Mouse (Mus musculus): ENCODE data around the gene Grhl3. TPM values are rescaled to one million over a fixed set of nuclear protein-coding genes. Genes with fewer than 3 reads are reported as not detected.

Gene Grhl3
- polyA plus RNA-seq, 1 experiment from 2014 or later: 5.4 TPM

- H3K9ac ChIP-seq: peak overlapping the region; percentile 32; the same call in 1 of the 2 replicates
- H3K9me3 ChIP-seq (replicated peaks): no peaks in the 10 kb centered on the region
- no peaks in the 10 kb centered on the region for H3K36me3 ChIP-seq
- H3K4me2 ChIP-seq: peak overlapping the region; percentile 54
- H3K27me3 ChIP-seq: peaks cover 8% of the 10 kb centered on the region
- H3K4me1 ChIP-seq (replicated peaks): peaks cover 8% of the 10 kb centered on the region
- peak overlapping the region; percentile 31 for H3K4me3 ChIP-seq
- no peak overlapping the region for H3K27ac ChIP-seq
- no peak; the same call in 1 of the 2 replicates for ATAC-seq (replicated peaks; ENCODE audit: insufficient number of reproducible peaks, insufficient read depth, low FRiP score, low read depth)
- 11% methylated on average over 22 of the region's 22 CpGs for WGBS
These were observed 65.7 kb downstream of the Grhl3 start for GRCm38 (mm10) chr4:135507547-135508350.

GRCm38 (mm10) chr4:135505794-135506193 is 67.6 kb downstream of the Grhl3 start:
- Histone ChIP-seq H3K27ac (no peak overlapping the region), H3K9ac (no peak overlapping the region), H3K36me3 (no peaks in the 10 kb centered on the region), H3K4me1 (replicated peaks) (peaks cover 8% of the 10 kb centered on the region), H3K9me3 (replicated peaks) (no peaks in the 10 kb centered on the region), H3K4me2 (no peak overlapping the region), H3K27me3 (peaks cover 6% of the 10 kb centered on the region; the same call in 1 of the 2 replicates), H3K4me3 (no peak overlapping the region)
- WGBS: 70% methylated on average over 11 of the region's 11 CpGs
- ATAC-seq (replicated peaks; ENCODE audit: insufficient number of reproducible peaks, insufficient read depth, low FRiP score, low read depth): no peak

GRCm38 (mm10) chr4:135501587-135501986 is 71.8 kb downstream of the Grhl3 start:
- Histone ChIP-seq H3K4me1 (replicated peaks) (no peaks in the 10 kb centered on the region), H3K9ac (no peak overlapping the region), H3K9me3 (replicated peaks) (no peaks in the 10 kb centered on the region), H3K4me2 (no peak overlapping the region), H3K27ac (no peak overlapping the region), H3K27me3 (no peaks in the 10 kb centered on the region), H3K4me3 (no peak overlapping the region), H3K36me3 (no peaks in the 10 kb centered on the region)
- ATAC-seq (replicated peaks; ENCODE audit: insufficient number of reproducible peaks, insufficient read depth, low FRiP score, low read depth): no peak
- 43% methylated on average over 4 of the region's 4 CpGs for WGBS

- Histone ChIP-seq H3K9ac (no peak overlapping the region), H3K4me1 (replicated peaks) (peaks cover 8% of the 10 kb centered on the region; the same call in 1 of the 2 replicates), H3K27me3 (no peaks in the 10 kb centered on the region), H3K27ac (no peak overlapping the region), H3K36me3 (no peaks in the 10 kb centered on the region), H3K4me2 (no peak overlapping the region), H3K9me3 (replicated peaks) (no peaks in the 10 kb centered on the region), H3K4me3 (no peak overlapping the region)
- 80% methylated on average over 3 of the region's 3 CpGs for WGBS
- ATAC-seq (replicated peaks; ENCODE audit: insufficient number of reproducible peaks, insufficient read depth, low FRiP score, low read depth): no peak
These were observed 73.6 kb downstream of the Grhl3 start for GRCm38 (mm10) chr4:135499831-135500230.

- Histone ChIP-seq H3K9me3 (replicated peaks) (no peaks in the 10 kb centered on the region), H3K36me3 (no peaks in the 10 kb centered on the region), H3K27ac (no peak overlapping the region), H3K4me2 (no peak overlapping the region), H3K4me1 (replicated peaks) (peaks cover 16% of the 10 kb centered on the region), H3K27me3 (no peaks in the 10 kb centered on the region), H3K4me3 (no peak overlapping the region), H3K9ac (no peak overlapping the region)
- no peak for ATAC-seq (replicated peaks; ENCODE audit: insufficient number of reproducible peaks, insufficient read depth, low FRiP score, low read depth)
- 74% methylated on average over 6 of the region's 6 CpGs for WGBS
These were observed 75.3 kb downstream of the Grhl3 start for GRCm38 (mm10) chr4:135498136-135498535.

- Histone ChIP-seq H3K9me3 (replicated peaks) (no peaks in the 10 kb centered on the region), H3K27ac (no peak overlapping the region), H3K27me3 (no peaks in the 10 kb centered on the region), H3K9ac (no peak overlapping the region), H3K36me3 (no peaks in the 10 kb centered on the region), H3K4me2 (peak overlapping the region; percentile 81), H3K4me3 (no peak overlapping the region), H3K4me1 (replicated peaks) (peaks cover 17% of the 10 kb centered on the region)
- ATAC-seq (replicated peaks; ENCODE audit: insufficient number of reproducible peaks, insufficient read depth, low FRiP score, low read depth): no peak
- 26% methylated on average over 18 of the region's 18 CpGs for WGBS
These were observed 77.6 kb downstream of the Grhl3 start for GRCm38 (mm10) chr4:135495810-135496209.

- Histone ChIP-seq H3K36me3 (no peaks in the 10 kb centered on the region; the same call in 1 of the 2 replicates), H3K27ac (no peak overlapping the region), H3K9me3 (replicated peaks) (no peaks in the 10 kb centered on the region), H3K9ac (no peak overlapping the region), H3K27me3 (no peaks in the 10 kb centered on the region), H3K4me3 (peak overlapping the region; percentile 65), H3K4me2 (peak overlapping the region; percentile 81), H3K4me1 (replicated peaks) (peaks cover 17% of the 10 kb centered on the region)
- WGBS: 16% methylated on average over 9 of the region's 9 CpGs
- no peak for ATAC-seq (replicated peaks; ENCODE audit: insufficient number of reproducible peaks, insufficient read depth, low FRiP score, low read depth)
These were observed 78.0 kb downstream of the Grhl3 start for GRCm38 (mm10) chr4:135495397-135495791.

GRCm38 (mm10) chr4:135494521-135495396 is 78.7 kb downstream of the Grhl3 start, which contains the start of the genes Stpg1 and Nipal3:
Gene Stpg1 (plus strand): TSS chr4:135494790.
Gene Nipal3 (minus strand): TSS chr4:135495038.
- Histone ChIP-seq H3K4me3 (peak within 1 kb of the TSS; percentile 65), H3K36me3 (peaks cover 5% of the 10 kb centered on the region; the same call in 1 of the 2 replicates), H3K27me3 (no peaks in the 10 kb centered on the region), H3K4me1 (replicated peaks) (peaks cover 17% of the 10 kb centered on the region), H3K9me3 (replicated peaks) (no peaks in the 10 kb centered on the region), H3K9ac (peak within 1 kb of the TSS; percentile 63), H3K27ac (peak within 1 kb of the TSS; percentile 53), H3K4me2 (peak within 1 kb of the TSS; percentile 81)
- under 1% methylated on average over 53 of the region's 53 CpGs for WGBS
- peak; percentile 93 for ATAC-seq (replicated peaks; ENCODE audit: insufficient number of reproducible peaks, insufficient read depth, low FRiP score, low read depth)

- H3K4me1 ChIP-seq (replicated peaks): peaks cover 17% of the 10 kb centered on the region
- ATAC-seq (replicated peaks; ENCODE audit: insufficient number of reproducible peaks, insufficient read depth, low FRiP score, low read depth): 0 out of 2 replicates have a peak, but pooled peaks have one; percentile 20
- H3K27me3 ChIP-seq: no peaks in the 10 kb centered on the region
- H3K9ac ChIP-seq: peak overlapping the region; percentile 63
- peak overlapping the region; percentile 81 for H3K4me2 ChIP-seq
- no peaks in the 10 kb centered on the region for H3K9me3 ChIP-seq (replicated peaks)
- peaks cover 12% of the 10 kb centered on the region; the same call in 1 of the 2 replicates for H3K36me3 ChIP-seq
- H3K27ac ChIP-seq: peak overlapping the region; percentile 53
- peak overlapping the region; percentile 65 for H3K4me3 ChIP-seq
- WGBS: under 1% methylated on average over 33 of the region's 33 CpGs
These were observed 79.5 kb downstream of the Grhl3 start for GRCm38 (mm10) chr4:135493691-135494520.

GRCm38 (mm10) chr4:135493271-135493670 is 80.2 kb downstream of the Grhl3 start:
- H3K9ac ChIP-seq: 0 out of 2 replicates have a peak overlapping the region, but pooled peaks have one; percentile 63
- WGBS: 41% methylated on average over 4 of the region's 4 CpGs
- H3K4me1 ChIP-seq (replicated peaks): peaks cover 17% of the 10 kb centered on the region
- no peaks in the 10 kb centered on the region for H3K27me3 ChIP-seq
- H3K9me3 ChIP-seq (replicated peaks): no peaks in the 10 kb centered on the region
- peaks cover 12% of the 10 kb centered on the region; the same call in 1 of the 2 replicates for H3K36me3 ChIP-seq
- peak overlapping the region; percentile 81 for H3K4me2 ChIP-seq
- peak overlapping the region; percentile 65 for H3K4me3 ChIP-seq
- H3K27ac ChIP-seq: 0 out of 2 replicates have a peak overlapping the region, but pooled peaks have one; percentile 53
- no peak for ATAC-seq (replicated peaks; ENCODE audit: insufficient number of reproducible peaks, insufficient read depth, low FRiP score, low read depth)
